Mouse (Mus musculus) small intestine, adult 10 weeks (tissue): Measurements from ENCODE around the gene Defa21. TPM values are rescaled to one million over a fixed set of nuclear protein-coding genes. Genes with fewer than 3 reads are reported as not detected.

ENCODE experiments used
- polyA plus RNA-seq: library from polyadenylated mRNA; stranded (reverse); fragments of 350-450 nt; fragmentation: Illumina TruSeq; extraction: RNeasy Lipid Tissue Mini Kit (QIAGEN cat#74804); gene quantifications from one replicate; pipeline ENCODE4 v1.2.3, GENCODE M21; 2014; ENCODE audit warnings: low replicate concordance

Defa21 gene
- 17.6 TPM for polyA plus RNA-seq

GRCm38 (mm10) chr8:21025245-21025644 is at the start of gene Defa21:
TSS of gene Defa21 (plus strand) at chr8:21025545.

GRCm38 (mm10) chr8:21054747-21055146 is 29.4 kb downstream of the Defa21 start, which contains the start of gene Defa23:
TSS of gene Defa23 (plus strand) at chr8:21055047.

GRCm38 (mm10) chr8:21064738-21065137 is 39.4 kb downstream of the Defa21 start, which contains the start of gene Defa35:
TSS of gene Defa35 (plus strand) at chr8:21065038.

Other genes starting within 250 kb of the Defa21 start
- not detected for gene Defb33, start 132.9 kb upstream of the Defa21 start, polyA plus RNA-seq
- not detected for gene Gm15056, start 122.9 kb upstream of the Defa21 start, polyA plus RNA-seq
- not detected for gene Gm6040, start 103.5 kb upstream of the Defa21 start, polyA plus RNA-seq
- not detected for gene AY761185, start 80.8 kb upstream of the Defa21 start, polyA plus RNA-seq
- 160 TPM for gene Defa23, start 29.5 kb downstream of the Defa21 start, polyA plus RNA-seq
- gene Defa35, start 39.5 kb downstream of the Defa21 start, polyA plus RNA-seq = not detected
- not detected for gene Defa25, start 58.9 kb downstream of the Defa21 start, polyA plus RNA-seq
- gene Gm14851, start 70.5 kb downstream of the Defa21 start, polyA plus RNA-seq = 106 TPM
- gene Defa30, start 109.1 kb downstream of the Defa21 start, polyA plus RNA-seq = 1,814 TPM
- gene Defa22, start 136.7 kb downstream of the Defa21 start, polyA plus RNA-seq = 11.5 TPM
- 5,443 TPM for gene Defa31, start 166.1 kb downstream of the Defa21 start, polyA plus RNA-seq
- gene Gm15293, start 176.0 kb downstream of the Defa21 start, polyA plus RNA-seq = not detected
- gene Gm15292, start 224.2 kb downstream of the Defa21 start, polyA plus RNA-seq = 82.5 TPM